9 mouse cellular contexts compared by ENCODE assay signal in genomic region chr1:89646326-89647018, GRCm38 (mm10).
DNase-seq lines count a peak whose midpoint lies in the region; ATAC-seq lines count a peak whose summit lies in the region.
"Had no signal": no experiment of that assay in that cellular context is flagged by ENCODE, and none has a peak within 500 bp of the region (broad histone marks: within the 10 kb centered on the region; RNA-seq: fewer than 3 reads in every experiment).

No protein-coding gene starts in this region.

- H3K9ac ChIP-seq in embryonic facial prominence, embryonic 15.5 days = no peak overlapping the region
- H3K9ac ChIP-seq: heart, embryonic 15.5 days had no signal

- 0 out of 2 replicates have a peak, but pooled peaks cover 4% of the 10 kb centered on the region for H3K4me1 ChIP-seq in embryonic facial prominence, embryonic 15.5 days

- no peaks in the 10 kb centered on the region for H3K27me3 ChIP-seq in embryonic facial prominence, embryonic 15.5 days
- H3K27me3 ChIP-seq: heart, embryonic 15.5 days had no signal

- WGBS in embryonic facial prominence, embryonic 15.5 days = 31% methylated on average over 4 of the region's 4 CpGs
- 21% methylated on average over 4 of the region's 4 CpGs for WGBS in large intestine, adult 2 months

- peak; percentile 58 for ATAC-seq in embryonic facial prominence, embryonic 15.5 days (ENCODE audit: insufficient number of reproducible peaks, low FRiP score, low TSS enrichment, low read depth)

- DNase-seq in MN1 (ENCODE audit: low spot score) = peak; percentile 66
- peak; percentile 82 for DNase-seq in brain, adult 2 months (ENCODE audit: low read depth, low spot score)
- DNase-seq in heart, postnatal 25 days (ENCODE audit: low spot score) = peak; percentile 37
- peak; percentile 45 for DNase-seq in large intestine, adult 2 months (ENCODE audit: low read depth, low spot score)
- peak; percentile 81 for DNase-seq in lung, postnatal 10 days
- DNase-seq in retina, postnatal 1 day = peak; percentile 76
- peak; percentile 71 to 73 for DNase-seq in thymus, postnatal 36 days

- intact Hi-C loops in heart, postnatal 25 days (cut with DNase I) = loop anchor here (1.0 to 10.0 kb wide), 3 partner anchors 216 to 948 kb away; no protein-coding TSS in a partner anchor

- H3K27ac ChIP-seq in embryonic facial prominence, embryonic 15.5 days (replicated peaks) = no peak overlapping the region
- H3K27ac ChIP-seq: heart, embryonic 15.5 days had no signal

- H3K9me3 ChIP-seq in embryonic facial prominence, embryonic 15.5 days (replicated peaks) = no peaks in the 10 kb centered on the region
- H3K9me3 ChIP-seq: heart, embryonic 15.5 days had no signal

- H3K4me2 ChIP-seq in embryonic facial prominence, embryonic 15.5 days (replicated peaks) = no peak overlapping the region
- H3K4me2 ChIP-seq: heart, embryonic 15.5 days had no signal

- H3K4me3 ChIP-seq in embryonic facial prominence, embryonic 15.5 days (replicated peaks) = no peak overlapping the region
- H3K4me3 ChIP-seq: heart, embryonic 15.5 days had no signal

- no peaks in the 10 kb centered on the region for H3K36me3 ChIP-seq in embryonic facial prominence, embryonic 15.5 days
- H3K36me3 ChIP-seq: heart, embryonic 15.5 days had no signal
